Mouse (Mus musculus) liver, embryonic 15.5 days (tissue): ENCODE results near the gene Disc1. TPM values are rescaled to one million over a fixed set of nuclear protein-coding genes. Genes with fewer than 3 reads are reported as not detected.
A peak's percentile ranks its signal among the peaks of the same experiment; 100 is the strongest.

Experiments
- ATAC-seq: fragments of 200-750 bp; cut with Nextera tagmentation; 2 replicates; pipeline ENCODE4 v1.8.0; 2017; ENCODE audit warnings: moderate number of reproducible peaks, mild to moderate bottlenecking, moderate library complexity; ENCODE audit not compliant: insufficient read depth
- H3K27ac ChIP-seq: fragments of 300-500 bp; sonication (generic); replicated peaks from 2 replicates; pipeline ENCODE4 v1.5.1; 2015; ENCODE audit warnings: mild to moderate bottlenecking, inconsistent platforms
- H3K27me3 ChIP-seq: fragments of 300-500 bp; sonication (generic); 2 replicates; pipeline ENCODE4 v1.6.1; 2015; ENCODE audit warnings: mild to moderate bottlenecking, inconsistent platforms
- H3K36me3 ChIP-seq: fragments of 300-500 bp; sonication (generic); replicated peaks from 2 replicates; pipeline ENCODE4 v1.6.1; 2015; ENCODE audit warnings: moderate library complexity, mild to moderate bottlenecking, inconsistent platforms
- H3K4me1 ChIP-seq: fragments of 300-500 bp; sonication (generic); replicated peaks from 2 replicates; pipeline ENCODE4 v1.6.1; 2015; ENCODE audit warnings: inconsistent platforms
- H3K4me2 ChIP-seq: fragments of 300-500 bp; sonication (generic); 2 replicates; pipeline ENCODE4 v1.6.1; 2015; ENCODE audit warnings: moderate library complexity, mild to moderate bottlenecking, inconsistent platforms
- H3K4me3 ChIP-seq: fragments of 300-500 bp; sonication (generic); replicated peaks from 2 replicates; pipeline ENCODE4 v1.5.1; 2015; ENCODE audit warnings: mild to moderate bottlenecking, inconsistent platforms
- H3K9ac ChIP-seq: fragments of 300-500 bp; sonication (generic); 2 replicates; pipeline ENCODE4 v1.6.1; 2015; ENCODE audit warnings: moderate library complexity, mild to moderate bottlenecking, inconsistent platforms
- H3K9me3 ChIP-seq: fragments of 300-500 bp; sonication (generic); replicated peaks from 2 replicates; pipeline ENCODE4 v1.6.1; 2016; ENCODE audit warnings: inconsistent platforms
- WGBS: fragments of 180-500 bp; shearing (Covaris S2); methylation state at CpG from one replicate; pipeline ENCODE4 v1.1.7; 2015; ENCODE audit warnings: mixed read lengths; ENCODE audit not compliant: insufficient replicate concordance; 5-methylcytosine and 5-hydroxymethylcytosine counted together
- polyA plus RNA-seq: library from polyadenylated mRNA; unstranded; fragments of >200 nt; fragmentation: Nextera tagmentation; extraction: Ambion mirVana; gene quantifications from 2 replicates; pipeline ENCODE4 v1.2.1, GENCODE M21; 2015

Disc1 gene
- polyA plus RNA-seq, 1 experiment from 2014 or later: 0.30 TPM

- Histone ChIP-seq H3K4me2 (no peak overlapping the region), H3K4me1 (peaks cover 18% of the 10 kb centered on the region), H3K27me3 (no peaks in the 10 kb centered on the region), H3K4me3 (no peak overlapping the region), H3K27ac (no peak overlapping the region), H3K9me3 (no peaks in the 10 kb centered on the region), H3K36me3 (no peaks in the 10 kb centered on the region), H3K9ac (no peak overlapping the region)
- no peak for ATAC-seq
- WGBS: 74% methylated on average over 6 of the region's 6 CpGs
These were observed 76.8 kb downstream of the Disc1 start for GRCm38 (mm10) chr8:125130835-125131234.

DNA sequence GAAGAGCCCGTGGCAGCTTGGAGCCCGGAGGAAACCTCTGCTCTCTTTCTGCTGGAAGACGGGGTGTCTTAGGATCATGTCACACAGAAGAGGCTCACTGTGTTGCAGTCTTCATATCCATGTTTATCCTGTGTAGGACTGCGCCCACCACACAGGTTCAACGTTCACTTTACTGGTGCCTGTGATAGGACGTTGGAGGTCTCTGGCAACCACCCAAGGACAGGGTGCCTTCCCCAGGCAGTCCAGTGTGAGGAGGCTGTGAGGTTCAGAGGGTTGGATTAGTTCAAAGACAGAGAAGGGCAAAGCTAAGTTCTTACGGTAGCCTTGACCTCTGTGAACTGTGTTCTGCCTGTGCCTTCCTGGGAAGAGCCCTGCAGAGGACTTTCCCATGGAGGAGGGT lies 77.3 kb downstream of the Disc1 start:
- no peak overlapping the region for H3K4me2 ChIP-seq
- 50% methylated on average over 7 of the region's 7 CpGs for WGBS
- ATAC-seq: no peak

GRCm38 (mm10) chr8:125133685-125134114 lies 79.7 kb downstream of the Disc1 start:
- Histone ChIP-seq H3K9ac (no peak overlapping the region), H3K27me3 (no peaks in the 10 kb centered on the region), H3K9me3 (no peaks in the 10 kb centered on the region), H3K36me3 (no peaks in the 10 kb centered on the region), H3K4me3 (no peak overlapping the region), H3K27ac (no peak overlapping the region), H3K4me1 (peaks cover 12% of the 10 kb centered on the region), H3K4me2 (no peak overlapping the region)
- peak; percentile 69 for ATAC-seq
- 17% methylated on average over 11 of the region's 11 CpGs for WGBS

More for the DNA sequence above, 77.3 kb downstream of the Disc1 start:
- Histone ChIP-seq H3K4me1 (peaks cover 18% of the 10 kb centered on the region), H3K27me3 (no peaks in the 10 kb centered on the region), H3K9ac (no peak overlapping the region), H3K36me3 (no peaks in the 10 kb centered on the region), H3K27ac (no peak overlapping the region), H3K9me3 (no peaks in the 10 kb centered on the region), H3K4me3 (no peak overlapping the region)

- H3K4me1 ChIP-seq: peaks cover 12% of the 10 kb centered on the region
- ATAC-seq: no peak
- H3K9me3 ChIP-seq: no peaks in the 10 kb centered on the region
- H3K36me3 ChIP-seq: no peaks in the 10 kb centered on the region
- WGBS: 73% methylated on average over 10 of the region's 10 CpGs
- no peak overlapping the region for H3K4me3 ChIP-seq
- no peaks in the 10 kb centered on the region for H3K27me3 ChIP-seq
- no peak overlapping the region for H3K4me2 ChIP-seq
- H3K9ac ChIP-seq: no peak overlapping the region
- H3K27ac ChIP-seq: no peak overlapping the region
These were observed 80.9 kb downstream of the Disc1 start for GRCm38 (mm10) chr8:125134876-125135275.

DNA sequence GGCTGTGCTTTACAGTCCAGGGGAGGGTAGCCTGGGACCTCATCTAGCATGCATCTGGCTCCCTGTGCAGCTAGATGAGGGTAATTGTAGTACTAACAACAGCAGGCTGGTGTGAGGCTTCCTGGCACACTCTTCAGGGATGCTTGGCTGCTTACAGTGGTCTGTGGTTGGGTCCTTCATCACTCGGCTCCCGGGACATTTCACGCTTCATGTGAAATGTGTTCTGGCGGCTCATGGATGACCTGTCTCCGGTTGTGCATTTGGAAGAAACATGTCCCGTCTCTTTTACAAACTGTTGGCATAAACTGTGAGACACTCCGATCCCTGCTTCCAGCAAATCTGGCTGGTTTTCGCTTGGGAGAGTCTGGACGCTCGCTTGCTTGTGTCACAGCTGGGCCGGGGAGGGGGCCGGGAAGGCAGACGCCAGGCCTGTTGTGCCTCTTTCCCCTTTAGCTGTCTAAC lies 85.7 kb downstream of the Disc1 start:
- 72% methylated on average over 13 of the region's 13 CpGs for WGBS
- H3K9ac ChIP-seq: no peak overlapping the region
- H3K36me3 ChIP-seq: no peaks in the 10 kb centered on the region
- H3K4me1 ChIP-seq: no peaks in the 10 kb centered on the region
- ATAC-seq: no peak
- no peaks in the 10 kb centered on the region for H3K9me3 ChIP-seq
- H3K4me2 ChIP-seq: no peak overlapping the region
- H3K27me3 ChIP-seq: no peaks in the 10 kb centered on the region
- no peak overlapping the region for H3K4me3 ChIP-seq
- H3K27ac ChIP-seq: no peak overlapping the region

DNA sequence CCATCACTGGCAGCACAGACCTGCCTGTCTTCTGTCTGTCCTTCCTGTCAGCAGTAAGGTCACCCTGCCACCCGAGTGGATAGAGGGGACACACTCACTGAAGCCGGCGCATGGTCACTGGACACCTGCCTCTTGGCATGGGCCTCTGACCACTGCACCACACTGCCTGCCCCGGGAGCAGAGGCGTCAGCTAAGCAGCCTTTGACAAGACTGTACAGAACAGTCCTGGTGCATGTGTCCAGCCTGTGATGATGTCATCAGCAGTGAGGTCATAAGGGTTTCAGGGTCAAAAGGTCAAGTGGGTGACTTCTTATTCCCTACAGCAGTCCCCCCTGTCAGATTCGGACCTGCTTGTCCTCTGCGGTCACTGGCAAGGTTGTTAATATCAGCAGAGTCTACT lies 87.0 kb downstream of the Disc1 start:
- Histone ChIP-seq H3K27me3 (no peaks in the 10 kb centered on the region), H3K4me2 (no peak overlapping the region), H3K27ac (no peak overlapping the region), H3K4me3 (no peak overlapping the region), H3K36me3 (no peaks in the 10 kb centered on the region), H3K9me3 (no peaks in the 10 kb centered on the region), H3K4me1 (no peaks in the 10 kb centered on the region), H3K9ac (no peak overlapping the region)
- ATAC-seq: no peak
- WGBS: 60% methylated on average over 7 of the region's 7 CpGs

GRCm38 (mm10) chr8:125156863-125157640 lies 103.1 kb downstream of the Disc1 start:
- Histone ChIP-seq H3K4me2 (no peak overlapping the region), H3K9ac (no peak overlapping the region), H3K27ac (no peak overlapping the region), H3K4me3 (no peak overlapping the region), H3K4me1 (no peaks in the 10 kb centered on the region), H3K36me3 (no peaks in the 10 kb centered on the region), H3K27me3 (no peaks in the 10 kb centered on the region; the same call in 1 of the 2 replicates), H3K9me3 (no peaks in the 10 kb centered on the region)
- 71% methylated on average over 20 of the region's 20 CpGs for WGBS
- no peak for ATAC-seq

GRCm38 (mm10) chr8:125157641-125158005 lies 103.6 kb downstream of the Disc1 start:
- Histone ChIP-seq H3K4me2 (no peak overlapping the region), H3K36me3 (no peaks in the 10 kb centered on the region), H3K4me1 (no peaks in the 10 kb centered on the region), H3K4me3 (no peak overlapping the region), H3K27ac (no peak overlapping the region), H3K9me3 (no peaks in the 10 kb centered on the region), H3K9ac (no peak overlapping the region), H3K27me3 (no peaks in the 10 kb centered on the region; the same call in 1 of the 2 replicates)
- ATAC-seq: no peak
- 72% methylated on average over 5 of the region's 5 CpGs for WGBS

DNA sequence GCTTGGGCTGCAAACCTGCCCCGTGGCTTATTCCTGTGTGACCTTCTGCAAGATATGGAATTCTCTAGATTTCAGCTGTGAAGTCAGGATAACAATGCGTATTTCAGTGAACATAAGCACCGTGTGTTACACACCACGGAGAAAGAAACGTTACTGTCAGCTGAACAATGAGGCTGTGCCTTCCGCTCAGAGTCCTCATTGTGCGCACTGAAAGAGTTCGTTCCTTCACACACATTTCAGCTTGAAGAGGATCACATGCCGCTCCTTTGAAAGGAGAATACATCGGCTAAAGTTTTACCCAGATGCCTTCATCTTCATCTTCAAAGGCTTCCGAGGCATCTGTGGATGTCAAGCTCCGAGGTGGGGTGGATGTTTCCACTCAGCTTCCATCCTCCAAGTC lies 105.4 kb downstream of the Disc1 start:
- Histone ChIP-seq H3K9me3 (no peaks in the 10 kb centered on the region), H3K27ac (no peak overlapping the region), H3K9ac (no peak overlapping the region), H3K36me3 (no peaks in the 10 kb centered on the region), H3K4me2 (no peak overlapping the region), H3K4me3 (no peak overlapping the region), H3K4me1 (no peaks in the 10 kb centered on the region), H3K27me3 (no peaks in the 10 kb centered on the region; the same call in 1 of the 2 replicates)
- WGBS: 73% methylated on average over 12 of the region's 12 CpGs
- no peak for ATAC-seq

GRCm38 (mm10) chr8:125163491-125163890 lies 109.5 kb downstream of the Disc1 start:
- ATAC-seq: no peak
- Histone ChIP-seq H3K9ac (no peak overlapping the region), H3K36me3 (no peaks in the 10 kb centered on the region), H3K27me3 (no peaks in the 10 kb centered on the region; the same call in 1 of the 2 replicates), H3K4me3 (no peak overlapping the region), H3K4me1 (no peaks in the 10 kb centered on the region), H3K27ac (no peak overlapping the region), H3K4me2 (no peak overlapping the region), H3K9me3 (no peaks in the 10 kb centered on the region)
- 63% methylated on average over 10 of the region's 10 CpGs for WGBS

DNA sequence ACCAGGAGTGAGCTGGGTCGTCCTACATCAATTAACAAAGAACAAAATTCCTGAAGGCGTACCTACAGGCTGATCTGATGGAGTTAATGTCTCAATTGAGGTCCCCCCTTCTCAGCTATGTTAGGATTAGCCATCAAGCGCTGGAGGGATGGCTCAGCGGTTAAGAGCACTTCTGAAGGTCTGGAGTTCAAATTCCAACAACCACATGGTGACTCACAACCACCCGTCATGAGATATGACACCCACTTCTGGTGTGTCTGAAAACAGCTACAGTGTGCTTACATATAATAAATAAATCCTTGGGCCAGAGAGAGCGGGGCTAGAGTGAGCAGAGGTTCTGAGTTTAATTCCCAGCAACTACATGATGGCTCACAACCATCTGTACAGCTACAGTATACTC lies 109.9 kb downstream of the Disc1 start:
- Histone ChIP-seq H3K36me3 (no peaks in the 10 kb centered on the region), H3K4me1 (no peaks in the 10 kb centered on the region), H3K9ac (no peak overlapping the region), H3K27ac (no peak overlapping the region), H3K4me2 (no peak overlapping the region), H3K27me3 (no peaks in the 10 kb centered on the region), H3K9me3 (no peaks in the 10 kb centered on the region), H3K4me3 (no peak overlapping the region)
- no peak for ATAC-seq
- WGBS: 67% methylated on average over 6 of the region's 6 CpGs
